Mouse (Mus musculus) thymus, postnatal 14 days (tissue): ENCODE measurements around the gene Sipa1l1.
"Not testable (repeated sequence)": the region's sequence is repeated elsewhere in the genome, so short reads cannot be mapped to it uniquely, and the experiment has no call there.

Source experiments
- DNase-seq: peaks from one replicate; pipeline ENCODE4 v3.0.0; 2021

Gene Sipa1l1

GRCm38 (mm10) chr12:82178636-82179035, 9.5 kb downstream of the Sipa1l1 start:
- no peak for DNase-seq

DNA sequence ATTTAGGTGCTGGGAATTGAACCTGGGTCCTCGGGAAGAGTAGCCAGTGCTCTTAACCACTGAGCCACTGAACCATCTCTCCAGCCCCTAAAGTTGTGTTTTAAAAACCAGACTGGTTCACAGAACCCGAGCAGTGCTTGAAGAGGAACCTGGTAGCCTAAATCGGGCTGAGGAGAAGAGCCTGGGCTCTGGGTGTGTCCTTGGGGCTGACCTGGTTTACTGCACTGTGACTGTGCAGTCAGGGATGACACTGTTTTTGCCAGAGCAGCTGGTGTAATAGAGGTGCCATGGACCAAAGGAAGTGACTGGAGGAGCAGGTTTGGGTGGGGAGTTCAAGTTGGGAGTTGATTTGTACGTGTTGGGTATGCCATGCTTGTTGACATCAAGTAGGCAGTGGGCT, 10.5 kb downstream of the Sipa1l1 start:
- DNase-seq, result no peak

- not testable (repeated sequence) for DNase-seq
Measured at GRCm38 (mm10) chr12:82186156-82186555, 17.0 kb downstream of the Sipa1l1 start.

DNA sequence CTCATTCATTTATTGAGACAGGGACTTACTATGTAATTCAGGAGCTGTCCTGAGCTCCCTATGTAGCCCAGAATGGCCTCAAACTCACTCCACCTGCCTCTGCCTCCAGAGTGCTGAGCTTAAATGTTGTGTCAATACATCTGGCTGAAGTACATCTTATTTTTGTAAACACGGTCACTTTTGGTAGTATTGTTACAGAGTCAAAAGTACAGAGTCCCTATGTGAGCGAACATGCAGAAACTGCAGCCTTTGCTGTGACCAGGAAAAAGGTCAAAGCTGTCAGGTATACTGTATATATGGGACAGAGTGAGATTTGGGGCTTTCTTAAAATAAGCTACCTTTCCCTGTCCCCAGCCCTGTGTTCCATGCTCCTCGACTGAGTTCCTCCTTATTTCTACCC, 17.6 kb downstream of the Sipa1l1 start:
- no peak for DNase-seq

DNA sequence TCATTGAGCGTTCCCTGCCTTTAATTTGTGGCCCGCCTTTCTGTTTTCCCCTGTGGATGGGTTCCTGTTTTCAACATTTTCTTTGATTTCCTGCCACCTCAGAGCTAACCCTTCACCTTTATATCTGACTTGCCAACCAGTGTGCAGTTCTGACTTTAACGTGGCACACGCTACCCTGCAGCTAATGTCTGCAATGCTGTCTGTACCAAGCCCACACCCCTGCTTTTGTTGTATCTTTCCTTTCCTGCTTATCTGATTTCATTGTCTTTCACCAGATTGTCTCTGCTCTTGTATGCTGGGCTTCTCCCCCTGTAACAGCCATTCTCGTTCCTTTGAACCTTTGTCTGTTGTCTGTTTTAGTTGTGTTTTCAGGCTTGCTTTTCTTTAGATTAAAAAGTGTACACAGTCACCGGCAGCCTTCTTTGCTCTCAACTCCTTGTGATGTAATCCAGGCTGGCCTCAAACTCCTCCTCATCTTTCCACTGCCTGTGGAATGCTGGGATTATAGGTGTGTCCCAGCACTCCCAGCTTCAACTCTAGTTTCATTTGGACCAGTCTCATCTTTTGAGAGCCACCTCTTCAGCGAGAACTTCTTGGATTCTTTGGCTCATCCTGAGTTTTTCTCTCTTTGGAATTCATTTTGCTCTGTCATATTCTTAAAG, 18.2 kb downstream of the Sipa1l1 start:
- DNase-seq, result peak; percentile 32

DNA sequence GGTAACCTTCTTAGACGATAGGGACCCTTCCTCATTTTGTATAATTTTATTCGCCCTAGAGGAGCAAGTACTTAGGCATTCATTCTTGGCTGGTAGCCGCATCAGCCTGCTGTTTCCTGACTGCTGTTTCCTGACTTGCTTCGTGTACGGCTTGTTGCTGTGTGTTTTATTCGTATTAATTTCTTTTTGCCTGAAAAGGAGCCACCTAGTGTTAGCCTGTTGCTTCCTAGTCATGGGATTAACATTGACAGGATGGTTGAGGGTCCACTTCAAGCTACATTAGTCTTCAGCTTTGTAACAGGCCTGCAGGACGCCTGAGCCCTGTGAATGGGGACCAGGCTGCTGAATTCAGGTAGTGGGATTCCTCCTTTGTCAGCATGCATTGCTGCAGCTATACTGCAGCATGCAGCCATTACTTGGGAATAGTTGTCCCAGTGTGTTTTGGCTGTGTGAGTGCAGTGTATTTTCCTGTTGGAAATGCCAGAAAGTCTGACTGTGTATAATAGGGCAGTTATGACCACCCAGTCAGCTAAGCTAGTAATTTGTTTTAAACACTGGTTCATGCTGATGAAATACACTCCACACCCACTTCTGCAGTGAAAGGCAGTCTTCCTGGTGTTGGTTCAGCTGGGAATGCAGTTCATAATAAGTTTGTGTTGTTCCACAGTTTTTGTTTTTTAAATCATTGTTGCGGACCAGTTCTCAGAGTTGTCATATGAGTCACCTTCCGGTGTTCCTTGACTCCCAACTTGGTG, 19.4 kb downstream of the Sipa1l1 start:
- DNase-seq, result no peak

DNA sequence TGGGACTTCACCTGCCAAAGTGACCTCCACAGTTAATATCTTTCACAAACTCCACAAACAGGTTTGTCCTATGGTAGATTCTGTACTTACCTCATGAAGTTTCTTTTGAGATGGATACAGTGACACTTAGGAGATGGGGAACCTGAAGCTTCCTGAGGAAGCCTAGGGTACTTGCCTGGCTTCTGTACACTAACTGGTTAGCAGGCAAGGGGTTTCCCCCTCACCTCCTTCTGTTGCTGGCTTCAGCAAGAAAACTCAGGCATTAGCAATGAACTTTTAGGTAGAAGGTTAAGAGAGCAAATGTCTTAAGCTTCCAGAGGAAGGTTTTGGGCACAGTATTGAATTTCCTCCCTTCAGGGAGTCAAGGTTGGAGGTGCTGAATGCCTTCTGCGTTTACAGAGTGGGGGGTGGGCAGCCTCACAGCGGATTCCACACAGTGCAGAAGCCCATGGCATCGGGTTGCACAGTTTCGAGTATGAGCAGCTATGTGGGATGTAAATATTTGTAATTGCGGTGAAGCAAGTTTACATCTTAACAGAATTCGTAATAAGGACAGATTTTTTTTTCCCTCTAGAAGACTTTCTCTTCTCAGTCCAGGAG, 20.1 kb downstream of the Sipa1l1 start:
- DNase-seq, result no peak

DNA sequence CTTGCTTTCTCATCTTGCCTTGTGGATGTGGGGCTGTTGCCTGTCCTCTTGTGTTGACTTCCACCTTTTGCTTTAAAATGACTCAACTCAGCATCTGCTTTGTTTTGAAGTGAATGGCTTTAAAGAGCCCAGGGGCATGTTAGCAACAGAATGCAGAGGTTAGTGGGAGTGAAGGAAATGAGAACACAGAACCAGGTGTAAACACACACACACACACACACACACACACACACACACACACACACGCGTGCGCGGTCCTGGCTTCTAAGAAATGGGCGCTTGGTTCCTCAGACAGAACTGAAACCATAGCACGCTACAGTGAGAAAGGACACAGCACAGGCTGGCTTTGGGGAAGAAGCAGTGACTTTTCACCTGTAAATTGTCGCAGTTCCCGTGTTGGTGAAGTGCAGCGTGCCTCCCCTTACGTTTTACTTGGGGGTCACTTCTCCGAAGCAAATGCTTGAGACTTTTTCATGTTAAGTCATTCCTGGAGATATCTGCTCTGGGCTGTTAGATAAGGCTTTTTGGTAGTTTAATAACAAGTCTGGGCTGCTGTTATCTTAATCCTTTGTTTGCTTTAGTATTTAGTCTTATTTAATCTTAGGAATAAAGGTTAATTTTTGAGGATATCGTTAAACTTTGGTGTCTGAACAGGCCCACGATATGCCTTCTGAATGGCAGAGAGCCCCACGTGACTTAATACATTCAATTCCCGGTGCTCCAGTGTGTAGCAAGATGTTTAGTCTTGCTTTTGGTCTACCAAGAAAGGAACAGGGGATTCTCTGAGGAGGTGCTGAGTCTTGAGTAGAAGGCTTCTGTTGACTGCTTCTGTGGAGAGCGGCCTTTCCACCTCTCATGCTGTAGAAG, 20.8 kb downstream of the Sipa1l1 start:
- DNase-seq, result peak; percentile 27

GRCm38 (mm10) chr12:82190582-82190965, 21.5 kb downstream of the Sipa1l1 start:
- DNase-seq, result no peak

DNA sequence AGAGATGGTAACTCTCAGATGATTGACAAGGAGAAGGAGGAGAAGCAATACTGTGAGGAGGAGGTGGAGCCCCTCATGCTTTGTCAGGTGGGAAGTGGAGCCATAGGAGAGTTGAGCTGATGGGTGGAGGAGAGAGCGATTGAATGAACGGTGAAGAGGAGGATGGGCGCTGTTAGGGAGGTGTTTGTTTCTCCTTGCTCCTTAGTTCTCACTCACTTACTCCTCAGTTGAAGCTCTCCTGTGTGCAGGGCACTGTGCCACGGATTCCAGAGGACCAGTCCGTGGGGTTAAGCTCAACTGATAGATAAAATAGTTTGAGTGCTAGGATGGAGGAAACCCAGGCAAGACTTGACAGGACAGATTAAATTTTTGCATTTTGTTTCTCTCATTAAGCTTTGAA, 22.6 kb downstream of the Sipa1l1 start:
- no peak for DNase-seq

DNA sequence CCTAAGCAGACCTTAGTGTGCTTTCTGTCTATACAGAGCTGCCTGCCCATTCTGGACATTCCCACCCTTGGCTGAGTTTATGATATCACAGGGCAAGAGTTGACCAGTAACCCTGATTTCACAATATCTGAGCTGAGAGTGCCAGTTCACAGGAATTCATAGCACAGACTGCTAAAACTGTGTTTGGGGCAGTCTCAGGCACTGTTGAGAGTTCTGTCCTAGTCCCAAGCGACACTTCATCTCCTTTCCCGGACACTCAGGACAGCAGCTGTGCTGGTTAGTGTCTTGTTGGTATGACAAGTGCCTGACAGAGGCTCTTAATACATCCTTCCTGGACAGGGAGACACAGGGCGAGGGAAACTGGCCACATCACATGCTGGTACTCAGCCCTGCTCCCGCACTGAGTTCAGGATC, 23.5 kb downstream of the Sipa1l1 start:
- DNase-seq, result no peak

GRCm38 (mm10) chr12:82193476-82193875, 24.4 kb downstream of the Sipa1l1 start:
- DNase-seq, result no peak

DNA sequence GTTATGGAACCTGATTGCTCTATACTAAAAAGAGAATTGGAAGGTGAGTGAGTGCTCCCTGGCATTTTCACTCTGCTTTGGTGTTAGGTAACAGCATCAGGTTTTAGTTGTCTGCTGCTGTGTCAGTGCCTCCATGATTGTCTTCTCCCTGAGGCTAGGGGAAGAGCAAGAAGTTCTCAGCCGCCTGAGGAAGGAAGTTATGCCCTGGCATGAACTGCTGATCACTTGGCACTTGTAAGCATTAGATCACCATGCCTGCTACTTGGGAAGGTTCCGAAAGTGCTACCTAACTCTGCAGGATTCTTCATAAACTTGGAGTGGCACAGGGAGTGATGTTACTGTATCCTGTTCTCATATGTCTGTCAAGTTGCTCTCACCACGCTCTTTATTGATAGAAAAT, 25.8 kb downstream of the Sipa1l1 start:
- no peak for DNase-seq

DNA sequence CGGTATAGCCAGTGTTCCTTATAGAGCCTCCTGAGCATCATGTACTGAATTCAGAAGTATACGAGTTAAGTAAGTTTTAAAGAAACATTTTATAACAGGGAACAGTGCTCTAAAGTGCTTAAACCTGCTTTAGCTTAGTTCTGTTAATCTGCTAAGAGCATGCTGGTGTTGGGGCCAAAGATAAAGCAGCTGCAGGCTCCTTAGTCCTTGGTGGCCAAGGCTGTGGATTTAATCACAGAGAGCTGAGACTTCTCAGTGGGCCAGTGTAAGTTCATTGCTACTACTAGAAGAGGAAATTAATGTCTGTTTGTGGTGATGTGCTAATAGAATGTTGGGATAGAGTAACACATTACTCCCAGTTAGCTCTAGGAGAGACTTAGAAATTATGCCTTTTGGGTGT, 27.1 kb downstream of the Sipa1l1 start:
- no peak for DNase-seq

- no peak for DNase-seq
Measured at GRCm38 (mm10) chr12:82196615-82197146, 27.6 kb downstream of the Sipa1l1 start.

GRCm38 (mm10) chr12:82197207-82197606, 28.1 kb downstream of the Sipa1l1 start:
- no peak for DNase-seq

DNA sequence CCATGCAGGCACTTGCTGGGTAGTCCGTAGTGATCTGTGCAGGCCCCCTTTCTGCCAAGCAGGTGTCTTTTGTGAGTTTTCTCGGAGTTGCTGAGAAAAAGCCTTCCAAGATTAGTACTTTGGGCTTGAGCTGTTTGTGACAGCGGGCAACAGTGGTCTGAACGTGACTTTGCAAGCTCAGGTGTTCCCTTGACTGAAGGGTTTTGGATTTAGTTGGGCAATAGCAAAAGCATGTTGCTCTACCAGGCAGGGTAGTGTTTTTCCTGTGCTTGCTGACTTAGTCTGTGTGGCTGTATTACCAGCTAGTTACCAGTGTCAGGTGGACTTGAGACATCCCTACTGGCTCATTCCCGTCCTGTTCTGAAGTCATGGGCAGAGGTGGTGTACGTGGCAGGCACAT, 30.2 kb downstream of the Sipa1l1 start:
- no peak for DNase-seq

DNA sequence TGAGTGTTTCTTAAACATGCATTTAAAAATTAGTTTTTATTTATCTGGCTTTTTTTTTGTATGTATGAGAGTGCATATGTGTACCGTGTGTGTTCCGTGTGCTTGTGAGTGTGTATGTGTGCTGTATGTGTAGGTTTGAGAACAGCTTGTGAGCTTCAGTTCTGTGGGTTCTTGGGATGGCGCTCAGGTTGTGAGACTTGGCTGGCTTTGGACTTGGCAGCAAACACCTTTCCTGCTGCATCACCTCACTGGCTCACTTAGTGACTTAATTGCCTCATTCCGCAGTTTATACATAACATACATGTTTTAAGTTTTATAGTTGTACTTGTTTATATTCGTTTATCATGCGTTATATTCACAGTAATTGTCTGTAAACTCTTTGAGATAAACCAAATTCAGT, 35.0 kb downstream of the Sipa1l1 start:
- DNase-seq, result no peak

DNA sequence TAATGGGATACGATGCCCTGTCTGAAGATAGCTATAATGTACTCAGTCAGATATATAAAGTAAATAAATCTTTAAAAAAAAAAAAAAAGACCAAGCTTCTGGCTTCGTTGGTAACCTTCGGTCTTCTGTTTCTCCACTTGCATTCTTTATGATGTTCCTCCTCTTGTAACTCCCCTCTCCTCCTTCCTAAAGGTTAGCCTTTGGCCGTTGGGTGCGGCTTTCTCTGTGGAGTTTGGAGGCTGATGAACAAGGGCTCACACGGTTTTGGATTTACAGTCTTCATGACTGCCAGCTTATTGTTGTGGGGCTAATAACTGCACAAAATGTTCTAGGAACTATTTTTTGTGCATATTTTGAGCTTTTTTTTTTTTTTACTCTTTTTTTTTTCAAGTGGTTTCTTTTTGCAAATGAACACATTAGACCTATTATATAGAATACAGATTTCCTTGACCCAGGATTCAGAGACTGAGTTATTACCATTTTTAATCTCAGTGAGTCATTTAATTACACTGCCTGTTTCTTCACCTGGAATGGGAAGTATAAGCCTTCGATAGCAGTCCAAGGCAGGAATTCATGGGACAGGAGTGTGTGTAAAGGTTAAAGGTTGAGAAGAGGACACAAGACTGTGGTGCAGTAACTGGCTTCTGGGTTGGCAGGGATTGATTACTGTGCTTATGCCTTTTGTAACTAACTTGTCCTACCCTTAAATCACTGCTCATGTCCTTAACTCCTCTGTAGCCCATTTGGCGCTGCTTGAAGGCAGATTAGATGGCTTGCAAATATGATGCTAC, 37.9 kb downstream of the Sipa1l1 start:
- DNase-seq, result no peak

GRCm38 (mm10) chr12:82208046-82208445, 38.9 kb downstream of the Sipa1l1 start:
- no peak for DNase-seq

GRCm38 (mm10) chr12:82208611-82209010, 39.5 kb downstream of the Sipa1l1 start:
- DNase-seq, result no peak

DNA sequence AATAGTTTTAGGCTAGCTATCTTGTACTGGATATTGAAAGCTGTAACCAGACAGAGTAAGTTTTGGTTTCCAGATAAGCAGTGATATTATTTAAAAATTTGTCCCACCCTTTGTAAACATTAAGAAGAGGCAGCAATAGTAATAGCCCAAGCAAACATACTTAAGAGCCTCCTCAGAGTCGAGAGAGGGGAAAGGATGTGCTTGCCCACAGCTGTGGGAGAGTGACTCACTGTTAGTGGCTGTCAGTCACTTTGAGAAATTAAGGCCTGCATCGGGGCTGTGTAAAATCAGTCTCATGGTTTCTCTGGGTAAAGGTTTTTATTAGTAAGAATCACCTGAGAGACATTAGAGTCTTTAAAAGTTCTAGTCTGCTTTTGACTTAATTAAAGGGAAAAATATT, 40.6 kb downstream of the Sipa1l1 start:
- DNase-seq, result no peak
